Mouse (Mus musculus) heart, adult 2 months (tissue): Measurements from ENCODE around the gene Olfm3. TPM values are rescaled to one million over a fixed set of nuclear protein-coding genes. Genes with fewer than 3 reads are reported as not detected.

Experiments
- DNase-seq, 2 experiments: peaks; one replicate each; pipeline ENCODE4 v3.0.0; 2021
- H3K27ac ChIP-seq: fragments of 200-600 bp; 2 replicates; pipeline ENCODE4 v1.8.1; 2022
- H3K27me3 ChIP-seq: fragments of 200-500 bp; 2 replicates; pipeline ENCODE4 v1.6.1; 2012; ENCODE audit warnings: mild to moderate bottlenecking, low read length, inconsistent platforms, mixed read lengths; ENCODE audit not compliant: control insufficient read depth, insufficient read depth
- H3K36me3 ChIP-seq: fragments of 200-500 bp; 2 replicates; pipeline ENCODE4 v1.6.1; 2012; ENCODE audit warnings: low read length, inconsistent platforms; ENCODE audit not compliant: control insufficient read depth, insufficient read depth
- H3K4me1 ChIP-seq: fragments of 200-500 bp; 2 replicates; pipeline ENCODE4 v1.6.1; 2011; ENCODE audit warnings: low read length; ENCODE audit not compliant: control insufficient read depth, insufficient read depth
- H3K4me3 ChIP-seq: fragments of 200-600 bp; 2 replicates; pipeline ENCODE4 v1.8.1; 2022
- H3K79me2 ChIP-seq: fragments of 200-500 bp; replicated peaks from 2 replicates; pipeline ENCODE4 v1.6.1; 2012; ENCODE audit warnings: mild to moderate bottlenecking, inconsistent platforms, low read length, moderate library complexity, mixed read lengths; ENCODE audit not compliant: control insufficient read depth, insufficient read depth
- H3K9ac ChIP-seq: fragments of 200-500 bp; 2 replicates; pipeline ENCODE4 v1.6.1; 2012; ENCODE audit warnings: low read depth, mild to moderate bottlenecking, control low read depth, inconsistent platforms, low read length, mixed read lengths
- CTCF ChIP-seq: fragments of 200-600 bp; IDR thresholded peaks from 2 replicates; pipeline ENCODE4 v1.8.1; 2022; ENCODE audit warnings: antibody characterized with exemption, mild to moderate bottlenecking, moderate library complexity
- EP300 ChIP-seq: fragments of 200-500 bp; IDR thresholded peaks from 2 replicates; pipeline ENCODE4 v1.6.1; 2011; ENCODE audit warnings: low read depth, low read length, control low read depth; ENCODE audit not compliant: insufficient read depth
- POLR2A ChIP-seq: fragments of 200-500 bp; IDR thresholded peaks from 2 replicates; pipeline ENCODE4 v1.6.1; 2011; ENCODE audit warnings: mild to moderate bottlenecking, low read depth, low read length, control low read depth; ENCODE audit not compliant: insufficient read depth
- WGBS: fragments of 180-500 bp; shearing (Covaris S2); methylation state at CpG from one replicate; pipeline ENCODE4 v1.1.7; 2018; 5-methylcytosine and 5-hydroxymethylcytosine counted together
- intact Hi-C: fragments of 180-260 bp; cut with DNase I; formaldehyde crosslinking; loops from one replicate; pipeline ENCODE4 v1.15.1; 2025
- polyA plus RNA-seq: library from polyadenylated mRNA; depleted of rRNA; stranded (reverse); fragments of >200 nt; gene quantifications from 2 replicates; pipeline ENCODE4 v1.2.3, GENCODE M21; 2012
- total RNA-seq, 2 experiments: library from RNA; stranded (reverse); gene quantifications; 2 replicates each; pipeline ENCODE4 v1.2.3; 2021

The Olfm3 gene
- total and polyA plus RNA-seq, 3 experiments = not detected

- no peak overlapping the region for H3K9ac ChIP-seq
- H3K4me3 ChIP-seq = no peak overlapping the region
- no peak for DNase-seq
- intact Hi-C loops = no loop called here
- no peaks in the 10 kb centered on the region for H3K27me3 ChIP-seq
- TF ChIP-seq POLR2A (no peak), EP300 (no peak), CTCF (no peak)
- H3K4me1 ChIP-seq = no peaks in the 10 kb centered on the region
- H3K27ac ChIP-seq = no peak overlapping the region
- 54% methylated on average over 1 of the region's 1 CpGs for WGBS
- H3K36me3 ChIP-seq = no peaks in the 10 kb centered on the region
- no peaks in the 10 kb centered on the region for H3K79me2 ChIP-seq
These were observed 124.2 kb downstream of the Olfm3 start for GRCm38 (mm10) chr3:115028046-115028445.

DNA sequence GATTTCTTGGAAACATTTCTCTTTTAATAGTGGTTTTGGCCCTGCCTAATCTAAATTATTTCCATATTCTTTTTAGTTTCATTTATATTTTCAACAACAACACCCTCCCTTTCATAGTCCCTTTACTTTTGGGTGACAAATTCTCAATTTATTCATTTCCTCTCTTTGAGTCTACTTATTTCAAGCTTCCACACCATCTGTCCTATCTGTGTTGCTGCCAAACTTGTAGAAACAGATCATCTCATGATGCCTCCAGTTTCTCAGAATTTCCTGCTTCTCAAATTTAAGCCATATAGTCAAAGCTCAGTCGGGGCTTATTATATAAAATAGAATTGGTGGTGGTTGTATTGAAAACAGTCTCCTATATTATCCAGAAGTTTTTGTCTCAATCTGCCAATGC, 124.7 kb downstream of the Olfm3 start:
- Histone ChIP-seq H3K4me1 (no peaks in the 10 kb centered on the region), H3K27me3 (no peaks in the 10 kb centered on the region), H3K4me3 (no peak overlapping the region), H3K36me3 (no peaks in the 10 kb centered on the region), H3K9ac (no peak overlapping the region), H3K79me2 (no peaks in the 10 kb centered on the region), H3K27ac (no peak overlapping the region)
- TF ChIP-seq EP300 (no peak), CTCF (no peak), POLR2A (no peak)
- intact Hi-C loops = no loop called here
- 75% methylated on average over 1 of the region's 1 CpGs for WGBS
- no peak for DNase-seq

- H3K9ac ChIP-seq = no peak overlapping the region
- H3K4me3 ChIP-seq = no peak overlapping the region
- 77% methylated on average over 5 of the region's 5 CpGs for WGBS
- TF ChIP-seq POLR2A = no peak
- TF ChIP-seq EP300 = no peak
- no peak for DNase-seq
- H3K36me3 ChIP-seq = no peaks in the 10 kb centered on the region
- intact Hi-C loops = no loop called here
- no peak overlapping the region for H3K27ac ChIP-seq
- no peaks in the 10 kb centered on the region for H3K27me3 ChIP-seq
- H3K79me2 ChIP-seq = no peaks in the 10 kb centered on the region
- no peaks in the 10 kb centered on the region for H3K4me1 ChIP-seq
These were observed 145.2 kb downstream of the Olfm3 start for GRCm38 (mm10) chr3:115049060-115049459.

GRCm38 (mm10) chr3:115064901-115065300, 161.0 kb downstream of the Olfm3 start:
- Histone ChIP-seq H3K9ac (no peak overlapping the region), H3K36me3 (no peaks in the 10 kb centered on the region), H3K4me1 (no peaks in the 10 kb centered on the region), H3K79me2 (no peaks in the 10 kb centered on the region), H3K27me3 (no peaks in the 10 kb centered on the region), H3K27ac (no peak overlapping the region), H3K4me3 (no peak overlapping the region)
- no peak for DNase-seq
- 84% methylated on average over 1 of the region's 1 CpGs for WGBS
- intact Hi-C loops = no loop called here
- TF ChIP-seq CTCF (no peak), EP300 (no peak), POLR2A (no peak)

DNA sequence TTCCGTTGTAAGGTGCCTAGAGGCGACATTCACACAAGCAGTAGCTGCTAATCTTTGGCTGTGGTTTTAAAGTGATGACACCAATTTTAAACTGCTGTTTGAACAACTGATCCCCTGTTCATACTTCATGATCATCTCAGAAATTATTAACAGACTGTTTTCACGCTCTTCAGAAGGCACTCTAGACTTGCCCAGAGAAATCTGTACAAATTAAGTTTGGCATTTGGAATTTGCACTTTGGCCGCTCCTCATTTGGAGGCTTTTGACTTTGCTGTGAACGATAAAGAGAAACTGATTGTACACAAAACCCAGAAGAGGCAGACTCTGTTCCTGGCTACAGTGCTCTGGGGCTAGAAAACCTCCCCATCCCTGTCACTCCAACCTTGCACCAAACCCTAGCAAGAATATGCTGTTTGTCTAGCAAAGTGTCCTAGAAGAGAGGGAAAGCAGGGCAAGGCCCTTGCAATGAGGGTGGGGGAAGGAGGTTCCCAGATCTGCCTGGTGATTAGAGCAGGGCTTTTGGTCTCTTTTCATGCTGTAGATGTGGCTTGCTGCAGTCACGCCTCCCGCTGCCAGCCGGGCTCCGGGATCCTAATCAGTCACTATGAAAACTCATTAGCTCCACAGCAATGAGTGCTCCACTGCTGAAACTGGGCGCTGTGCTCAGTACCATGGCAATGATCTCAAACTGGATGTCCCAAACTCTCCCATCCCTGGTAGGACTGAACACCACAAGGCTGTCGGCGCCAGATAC, 176.7 kb downstream of the Olfm3 start:
- no peaks in the 10 kb centered on the region for H3K79me2 ChIP-seq
- H3K9ac ChIP-seq = no peak overlapping the region
- intact Hi-C loops = no loop called here
- H3K4me3 ChIP-seq = no peak overlapping the region
- no peak overlapping the region for H3K27ac ChIP-seq
- no peak for DNase-seq
- no peaks in the 10 kb centered on the region for H3K36me3 ChIP-seq
- H3K4me1 ChIP-seq = no peaks in the 10 kb centered on the region
- H3K27me3 ChIP-seq = no peaks in the 10 kb centered on the region
- TF ChIP-seq POLR2A (no peak), EP300 (no peak), CTCF (no peak)
- 49% methylated on average over 12 of the region's 12 CpGs for WGBS

DNA sequence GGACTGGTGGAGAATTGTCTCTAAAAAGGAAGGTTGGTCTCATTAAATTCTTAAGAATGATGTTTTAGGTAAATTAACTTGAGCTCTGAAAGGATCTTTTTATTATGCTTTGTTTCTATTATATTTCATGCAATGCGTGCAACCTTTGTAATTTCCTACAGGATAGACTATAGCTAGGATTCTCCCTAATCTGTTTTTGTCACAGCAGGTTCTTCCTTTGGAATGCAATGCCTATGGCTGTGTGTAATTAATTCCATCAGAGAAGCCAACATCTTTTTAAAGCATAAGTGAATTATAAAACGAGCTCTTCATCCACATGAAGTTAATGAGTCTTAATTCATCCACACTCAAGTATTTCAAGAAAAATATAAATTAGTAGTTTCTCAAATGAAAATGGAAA, 177.5 kb downstream of the Olfm3 start:
- no peak overlapping the region for H3K9ac ChIP-seq
- 64% methylated on average over 2 of the region's 2 CpGs for WGBS
- TF ChIP-seq EP300 (no peak), POLR2A (no peak), CTCF (no peak)
- H3K4me3 ChIP-seq = no peak overlapping the region
- no peak overlapping the region for H3K27ac ChIP-seq
- DNase-seq = no peak
- intact Hi-C loops = no loop called here
- H3K4me1 ChIP-seq = no peaks in the 10 kb centered on the region
- no peaks in the 10 kb centered on the region for H3K79me2 ChIP-seq
- H3K27me3 ChIP-seq = no peaks in the 10 kb centered on the region
- H3K36me3 ChIP-seq = no peaks in the 10 kb centered on the region
